Mouse (Mus musculus) cerebellum, adult 2 months (tissue): ENCODE measurements around the gene Taf8.

ENCODE experiments used
- CTCF ChIP-seq: fragments of 200-500 bp; IDR thresholded peaks from 2 replicates; pipeline ENCODE4 v1.5.1; 2011; ENCODE audit warnings: low read depth, mild to moderate bottlenecking, control low read depth, low read length, moderate library complexity, borderline replicate concordance; ENCODE audit not compliant: insufficient read depth
- POLR2A ChIP-seq: fragments of 200-500 bp; IDR thresholded peaks from 2 replicates; pipeline ENCODE4 v1.6.1; 2011; ENCODE audit warnings: low read length, control low read depth, borderline replicate concordance; ENCODE audit not compliant: insufficient read depth

DNA sequence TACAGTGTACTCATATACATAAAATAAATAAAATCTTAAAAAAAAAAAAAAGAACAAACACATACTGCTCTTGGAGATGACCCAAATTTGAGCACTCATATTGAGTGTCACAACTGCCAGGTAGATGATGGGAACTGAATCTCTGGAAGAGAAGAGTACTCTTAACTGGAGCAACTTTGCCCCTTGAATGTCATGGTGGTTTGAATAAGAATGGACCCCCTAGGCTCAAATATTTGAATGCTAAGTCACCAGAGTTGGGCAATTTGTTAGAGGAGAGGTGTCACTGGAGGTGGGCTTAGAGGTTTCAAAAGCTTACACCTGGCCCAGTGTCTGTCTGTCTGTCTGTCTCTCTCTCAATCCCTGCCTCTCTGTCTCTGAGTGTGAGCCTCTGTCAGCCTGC is 1.6 kb upstream of the Taf8 start:
- TF ChIP-seq CTCF (no peak), POLR2A (no peak)
